Mouse (Mus musculus): ENCODE data around the gene Tob1.

DNA sequence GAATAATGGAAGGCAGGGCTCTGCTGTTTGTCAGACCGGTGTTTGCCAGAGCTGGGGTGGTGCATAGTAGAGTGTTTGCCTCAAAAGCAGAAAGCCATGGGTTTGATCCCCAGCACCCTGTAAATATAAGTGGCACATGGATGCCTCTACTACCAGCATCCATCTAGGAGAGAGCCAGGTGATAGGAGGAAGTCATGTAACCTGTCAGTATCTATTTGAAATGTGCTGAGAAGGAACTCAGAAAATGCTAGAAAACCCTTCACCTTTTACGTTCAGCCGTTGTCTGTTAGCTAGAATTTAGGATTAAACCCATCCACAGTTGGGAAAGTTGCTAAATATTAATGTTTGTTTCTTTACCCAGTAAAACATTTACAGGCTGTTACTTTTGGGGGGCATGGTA lies 4.3 kb downstream of the Tob1 start:
- TF ChIP-seq CTCF (IDR thresholded peaks at IDR 0.05; ENCODE audit: control insufficient read depth, insufficient read depth, low read length) = no peak
- no peak for TF ChIP-seq POLR2A (IDR thresholded peaks at IDR 0.05; ENCODE audit: borderline replicate concordance, control insufficient read depth, low read depth, low read length)
